Mouse (Mus musculus) megakaryocyte progenitor cell, adult 5-6 weeks (primary cell): ENCODE data around the gene Gm21788. TPM values are rescaled to one million over a fixed set of nuclear protein-coding genes. Genes with fewer than 3 reads are reported as not detected.
"Not testable (repeated sequence)": the region's sequence is repeated elsewhere in the genome, so short reads cannot be mapped to it uniquely, and the experiment has no call there.

Source experiments
- ATAC-seq: replicated peaks from 2 replicates; pipeline ENCODE4 v1.8.0; 2016; ENCODE audit warnings: mild to moderate bottlenecking, moderate TSS enrichment, inconsistent platforms; ENCODE audit not compliant: poor library complexity
- total RNA-seq, 2 experiments: library from RNA; stranded (forward) in 1 of 2; stranded (reverse) in 1 of 2; fragments of 157-497, 149-512 nt in 1 of 2; fragments of 200-1000 nt in 1 of 2; gene quantifications; 2 replicates each; pipeline versions ENCODE4 v1.2.3 to v1.2.4; 2015 to 2017

Gm21788 gene
- total RNA-seq (2015) (not detected in 2 replicates), total RNA-seq (2017) (not detected in 2 replicates)

GRCm38 (mm10) chrY:7404710-7405109 lies at the start of gene Gm21788:
Gene Gm21788 (plus strand): TSS chrY:7405010.
- not testable (repeated sequence) for ATAC-seq

Other genes starting within 250 kb of the Gm21788 start
- not detected in 2 replicates for gene Gm21244, start 235.7 kb upstream of the Gm21788 start, total RNA-seq (2015)
- gene Gm21244, start 235.7 kb upstream of the Gm21788 start, total RNA-seq (2017): not detected in 2 replicates
- not detected in 2 replicates for gene Gm28998, start 151.2 kb upstream of the Gm21788 start, total RNA-seq (2015)
- gene Gm28998, start 151.2 kb upstream of the Gm21788 start, total RNA-seq (2017): not detected in 2 replicates
- gene Gm20826, start 233.5 kb downstream of the Gm21788 start, total RNA-seq (2015): not detected in 2 replicates
- 0.20 TPM in 1 of 2 replicates, not detected in the other for gene Gm20826, start 233.5 kb downstream of the Gm21788 start, total RNA-seq (2017)